Mouse (Mus musculus): Measurements from ENCODE around the gene Ing4. TPM values are rescaled to one million over a fixed set of nuclear protein-coding genes. Genes with fewer than 3 reads are reported as not detected.

Ing4 gene
- polyA plus RNA-seq, 1 experiment from 2014 or later, result 130 TPM

DNA sequence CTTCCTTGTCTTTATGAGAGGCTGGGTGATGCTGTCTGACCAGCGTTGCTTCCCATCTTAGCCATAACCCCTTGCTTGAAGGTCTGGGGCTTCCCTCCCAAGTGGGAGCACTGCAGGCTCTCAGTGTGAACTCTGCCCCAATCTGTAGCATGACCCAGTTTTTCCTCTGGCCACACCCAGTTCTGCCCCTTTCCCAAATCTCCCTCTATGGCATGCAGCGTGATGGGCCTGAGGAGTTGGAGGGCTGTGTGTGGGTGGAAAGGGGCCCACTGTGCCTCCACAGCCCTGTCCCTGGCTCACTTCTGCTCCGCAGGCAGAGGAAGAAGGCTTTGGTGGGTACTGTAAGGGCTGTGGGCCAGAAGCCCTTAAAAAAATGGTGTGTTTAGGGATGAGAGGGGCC, 59.0 kb downstream of the Ing4 start:
- Histone ChIP-seq H3K36me3 (ENCODE audit: control insufficient read depth, insufficient read depth, low read length) (peaks cover 24% of the 10 kb centered on the region), H3K4me3 (ENCODE audit: low read depth, low read length) (peak overlapping the region; percentile 95), H3K27me3 (ENCODE audit: control insufficient read depth, insufficient read depth, low read length) (no peaks in the 10 kb centered on the region), H3K4me1 (ENCODE audit: control insufficient read depth, insufficient read depth, low read length) (peaks cover 27% of the 10 kb centered on the region), H3K4me2 (ENCODE audit: low read depth) (peak overlapping the region; percentile 65), H3K27ac (ENCODE audit: low read depth, low read length) (0 out of 2 replicates have a peak overlapping the region, but pooled peaks have one; percentile 15), H3K9me3 (ENCODE audit: control insufficient read depth, low read length) (no peaks in the 10 kb centered on the region), H3K9ac (ENCODE audit: low read length) (0 out of 2 replicates have a peak overlapping the region, but pooled peaks have one; percentile 1)
- WGBS, result 73% methylated on average over 3 of the region's 3 CpGs
- DNase-seq (ENCODE audit: low spot score) (no peak), ATAC-seq (ENCODE audit: insufficient read depth, low FRiP score, low TSS enrichment) (no peak)

Small RNA genes within 50 kb of the gene (microRNA-seq; reads per million reads assigned to microRNA genes)
- gene Mir7045, result not detected

Other genes with a start within 250 kb of the Ing4 start
- gene Spsb2, start 231.1 kb upstream of the Ing4 start, polyA plus RNA-seq (2014; fragmentation: Nextera tagmentation; extraction: Ambion mirVana), result 6.3 and 6.9 TPM in 2 replicates
- 622 and 634 TPM in 2 replicates for gene Tpi1, start 225.5 kb upstream of the Ing4 start, polyA plus RNA-seq (2014; fragmentation: Nextera tagmentation; extraction: Ambion mirVana)
- gene Usp5, start 210.3 kb upstream of the Ing4 start, polyA plus RNA-seq (2014; fragmentation: Nextera tagmentation; extraction: Ambion mirVana), result 162 and 174 TPM in 2 replicates
- 190 and 195 TPM in 2 replicates for gene Cdca3, start 210.2 kb upstream of the Ing4 start, polyA plus RNA-seq (2014; fragmentation: Nextera tagmentation; extraction: Ambion mirVana)
- 0.22 and 0.29 TPM in 2 replicates for gene Gnb3, start 199.5 kb upstream of the Ing4 start, polyA plus RNA-seq (2014; fragmentation: Nextera tagmentation; extraction: Ambion mirVana)
- gene P3h3, start 182.0 kb upstream of the Ing4 start, polyA plus RNA-seq (2014; fragmentation: Nextera tagmentation; extraction: Ambion mirVana), result 14.6 and 16.9 TPM in 2 replicates
- 2.3 TPM in 2 replicates for gene Gpr162, start 175.8 kb upstream of the Ing4 start, polyA plus RNA-seq (2014; fragmentation: Nextera tagmentation; extraction: Ambion mirVana)
- 0.07 TPM in 1 of 2 replicates, not detected in the other for gene Cd4, start 151.5 kb upstream of the Ing4 start, polyA plus RNA-seq (2014; fragmentation: Nextera tagmentation; extraction: Ambion mirVana)
- 1.4 and 1.7 TPM in 2 replicates for gene Lag3, start 128.1 kb upstream of the Ing4 start, polyA plus RNA-seq (2014; fragmentation: Nextera tagmentation; extraction: Ambion mirVana)
- gene Ptms, start 119.7 kb upstream of the Ing4 start, polyA plus RNA-seq (2014; fragmentation: Nextera tagmentation; extraction: Ambion mirVana), result 345 and 381 TPM in 2 replicates
- gene Mlf2, start 108.4 kb upstream of the Ing4 start, polyA plus RNA-seq (2014; fragmentation: Nextera tagmentation; extraction: Ambion mirVana), result 468 and 513 TPM in 2 replicates
- gene Cops7a, start 74.2 kb upstream of the Ing4 start, polyA plus RNA-seq (2014; fragmentation: Nextera tagmentation; extraction: Ambion mirVana), result 110 and 118 TPM in 2 replicates
- gene Pianp, start 43.1 kb upstream of the Ing4 start, polyA plus RNA-seq (2014; fragmentation: Nextera tagmentation; extraction: Ambion mirVana), result 1.7 and 2.6 TPM in 2 replicates
- 9.7 and 10.2 TPM in 2 replicates for gene Zfp384, start 30.6 kb upstream of the Ing4 start, polyA plus RNA-seq (2014; fragmentation: Nextera tagmentation; extraction: Ambion mirVana)
- 10.9 and 11.7 TPM in 2 replicates for gene Acrbp, start 9.9 kb downstream of the Ing4 start, polyA plus RNA-seq (2014; fragmentation: Nextera tagmentation; extraction: Ambion mirVana)
- gene Lpar5, start 28.2 kb downstream of the Ing4 start, polyA plus RNA-seq (2014; fragmentation: Nextera tagmentation; extraction: Ambion mirVana), result 0.34 and 0.57 TPM in 2 replicates
- gene Chd4, start 56.2 kb downstream of the Ing4 start, polyA plus RNA-seq (2014; fragmentation: Nextera tagmentation; extraction: Ambion mirVana), result 117 and 123 TPM in 2 replicates
- 62.7 and 63.4 TPM in 2 replicates for gene Nop2, start 92.1 kb downstream of the Ing4 start, polyA plus RNA-seq (2014; fragmentation: Nextera tagmentation; extraction: Ambion mirVana)
- gene Iffo1, start 105.5 kb downstream of the Ing4 start, polyA plus RNA-seq (2014; fragmentation: Nextera tagmentation; extraction: Ambion mirVana), result 13.8 and 16.5 TPM in 2 replicates
- gene Gapdh, start 126.7 kb downstream of the Ing4 start, polyA plus RNA-seq (2014; fragmentation: Nextera tagmentation; extraction: Ambion mirVana), result 2,338 and 2,354 TPM in 2 replicates
- gene Ncapd2, start 151.9 kb downstream of the Ing4 start, polyA plus RNA-seq (2014; fragmentation: Nextera tagmentation; extraction: Ambion mirVana), result 137 and 139 TPM in 2 replicates
- gene Mrpl51, start 152.0 kb downstream of the Ing4 start, polyA plus RNA-seq (2014; fragmentation: Nextera tagmentation; extraction: Ambion mirVana), result 178 and 192 TPM in 2 replicates
- 2.2 and 2.5 TPM in 2 replicates for gene Vamp1, start 175.8 kb downstream of the Ing4 start, polyA plus RNA-seq (2014; fragmentation: Nextera tagmentation; extraction: Ambion mirVana)
- 1.2 and 1.7 TPM in 2 replicates for gene Tapbpl, start 192.1 kb downstream of the Ing4 start, polyA plus RNA-seq (2014; fragmentation: Nextera tagmentation; extraction: Ambion mirVana)
- gene Cd27, start 197.2 kb downstream of the Ing4 start, polyA plus RNA-seq (2014; fragmentation: Nextera tagmentation; extraction: Ambion mirVana), result 0.77 and 1.3 TPM in 2 replicates
- 0.15 TPM in 1 of 2 replicates, not detected in the other for gene Tuba3a, start 246.3 kb downstream of the Ing4 start, polyA plus RNA-seq (2014; fragmentation: Nextera tagmentation; extraction: Ambion mirVana)